Mouse (Mus musculus): ENCODE measurements at regions not wholly inside any gene's neighbourhood (a gene's known extent, or its start where the extent isn't known, plus 50 kb on each side); places are given as distances from the start of the nearest gene placed in this dataset.
A peak's percentile ranks its signal among the peaks of the same experiment; 100 is the strongest.

DNA sequence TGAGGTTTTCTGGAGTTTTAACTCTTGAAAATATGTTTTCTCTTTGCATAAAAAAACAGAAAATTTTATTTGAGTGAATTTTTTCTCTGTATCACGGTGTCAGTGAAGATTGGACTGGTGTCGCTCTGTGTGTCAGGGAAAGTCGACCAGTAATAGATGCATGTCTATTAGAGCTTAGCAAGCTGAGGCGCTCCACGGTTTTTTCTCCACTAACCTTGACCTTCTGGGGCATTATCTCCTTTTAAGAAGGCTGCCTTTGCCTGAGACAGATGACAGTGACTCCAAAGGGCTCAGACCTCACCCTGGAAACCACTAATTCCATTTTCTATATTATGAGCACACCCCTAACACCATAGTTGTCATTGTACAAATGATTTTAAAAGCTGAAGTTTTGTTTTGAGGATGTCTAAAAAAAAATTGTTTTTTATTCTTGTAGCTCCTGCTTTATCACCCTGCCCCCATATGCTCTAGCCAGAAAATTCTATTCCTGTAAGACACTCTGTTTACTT is 561.8 kb downstream of the Gm43517 start:
- peak; percentile 18 for DNase-seq (ENCODE audit: low spot score)

DNA sequence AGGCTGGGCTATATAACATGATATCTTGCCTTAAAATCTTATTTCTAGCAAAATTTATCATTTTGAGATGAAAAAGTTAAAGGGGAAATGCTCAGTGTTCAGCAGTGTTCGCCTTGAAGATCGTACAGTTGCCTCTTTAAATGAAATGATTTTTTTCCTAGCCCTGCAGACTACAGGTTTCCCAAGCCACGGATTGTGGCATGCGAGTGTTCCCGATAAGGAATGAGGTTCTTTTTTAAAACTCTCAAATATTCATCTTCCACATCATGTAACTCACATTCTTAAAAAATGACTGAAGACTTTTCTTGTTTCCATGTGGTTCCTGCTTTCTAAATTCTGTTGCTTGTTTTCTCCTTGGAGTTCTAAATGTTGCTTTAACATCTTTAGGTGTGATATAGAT is 566.0 kb downstream of the Gm43517 start:
- DNase-seq (ENCODE audit: low spot score): no peak

DNA sequence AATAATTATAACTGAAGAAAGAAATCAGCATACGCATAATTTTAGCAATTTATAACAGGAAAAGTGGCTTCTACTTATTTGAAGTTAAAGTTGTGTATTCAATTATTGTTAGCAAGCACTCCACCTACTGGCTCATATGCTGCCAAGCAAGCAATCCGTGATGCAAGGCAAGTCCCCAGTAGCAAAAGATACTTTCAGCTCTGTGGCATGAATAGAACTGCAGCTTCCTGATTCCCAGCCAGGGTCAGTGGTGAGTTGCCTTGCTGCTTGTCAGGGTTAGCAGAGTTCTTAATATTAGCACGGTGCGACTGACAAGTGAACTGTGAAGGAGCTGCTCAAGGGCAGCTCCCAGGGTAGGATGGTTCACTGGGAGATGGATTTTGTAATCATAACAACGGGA is 566.8 kb downstream of the Gm43517 start:
- peak; percentile 50 for DNase-seq (ENCODE audit: low spot score)

DNA sequence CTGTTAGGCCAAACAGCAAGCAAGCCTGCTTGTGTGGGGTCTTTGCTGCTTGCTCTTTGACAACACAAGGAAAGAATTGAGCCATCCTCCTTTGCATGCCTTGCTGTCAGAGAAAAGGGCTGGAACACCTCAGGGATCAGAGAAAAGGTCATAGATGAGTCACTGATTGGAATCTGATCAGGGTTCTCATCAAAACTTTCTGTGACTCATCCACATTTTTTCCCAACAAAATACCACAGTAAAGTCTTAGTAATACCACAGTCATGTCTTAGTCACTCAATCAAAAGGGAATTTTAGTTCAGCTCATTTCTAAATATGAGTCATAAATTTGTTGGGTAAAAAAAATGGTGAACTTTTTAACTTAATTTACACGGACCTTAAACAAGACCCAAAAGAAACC is 583.1 kb downstream of the Gm43517 start:
- peak; percentile 13 for DNase-seq (ENCODE audit: low spot score)

DNA sequence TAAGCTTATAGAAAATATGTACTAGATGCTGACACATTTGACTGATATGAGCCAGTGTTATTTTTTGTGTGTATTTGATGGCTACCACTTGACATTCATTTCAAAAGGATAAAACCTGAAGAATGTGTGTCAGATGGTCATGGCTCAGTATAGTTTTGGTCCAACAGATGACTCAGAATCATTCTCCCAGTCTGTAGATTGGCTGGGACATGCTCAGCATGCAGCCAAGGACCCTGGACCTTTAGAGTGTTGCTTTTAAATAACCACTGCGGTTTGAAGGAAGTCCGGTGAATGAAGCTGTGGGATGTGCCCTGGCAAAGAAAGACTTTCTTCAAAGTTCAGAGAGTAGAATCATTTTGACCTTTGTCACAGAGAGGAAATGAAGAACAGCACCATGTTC is 584.6 kb downstream of the Gm43517 start:
- DNase-seq (ENCODE audit: low spot score): peak; percentile 4

DNA sequence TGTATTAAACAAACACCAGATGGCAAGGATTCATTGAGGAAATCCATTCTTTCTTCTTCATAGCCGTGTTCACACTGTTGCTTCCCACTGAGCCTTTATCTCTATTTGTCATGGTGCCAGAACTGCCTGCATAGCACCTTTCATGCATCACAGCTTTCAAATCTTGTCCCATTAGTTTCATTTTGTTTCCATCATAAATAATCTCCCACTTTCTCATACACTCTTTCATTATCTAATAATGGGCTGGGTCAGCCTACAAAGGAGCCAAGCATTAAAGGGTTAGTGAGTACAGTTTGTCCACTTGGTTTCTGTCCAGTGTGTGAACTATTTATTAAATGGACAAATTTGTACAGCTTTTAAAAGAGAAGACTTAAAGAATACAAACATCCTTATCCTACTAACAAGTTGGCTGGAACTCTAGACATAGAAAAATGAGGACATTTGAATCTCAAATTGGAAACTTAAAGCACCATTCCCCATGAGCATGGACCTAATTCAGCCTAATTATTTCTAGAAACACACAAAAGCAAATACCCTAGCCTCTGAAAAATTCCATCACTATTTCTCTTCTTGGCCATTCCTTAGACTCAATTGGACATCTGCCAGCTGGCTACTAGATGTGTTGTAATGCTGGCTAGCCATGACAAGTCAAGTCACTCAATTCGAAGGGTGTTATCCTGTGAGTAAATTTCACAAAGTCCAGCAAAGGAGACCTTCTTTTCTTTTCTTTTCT is 589.8 kb downstream of the Gm43517 start:
- peak; percentile 59 for DNase-seq (ENCODE audit: low spot score)

DNA sequence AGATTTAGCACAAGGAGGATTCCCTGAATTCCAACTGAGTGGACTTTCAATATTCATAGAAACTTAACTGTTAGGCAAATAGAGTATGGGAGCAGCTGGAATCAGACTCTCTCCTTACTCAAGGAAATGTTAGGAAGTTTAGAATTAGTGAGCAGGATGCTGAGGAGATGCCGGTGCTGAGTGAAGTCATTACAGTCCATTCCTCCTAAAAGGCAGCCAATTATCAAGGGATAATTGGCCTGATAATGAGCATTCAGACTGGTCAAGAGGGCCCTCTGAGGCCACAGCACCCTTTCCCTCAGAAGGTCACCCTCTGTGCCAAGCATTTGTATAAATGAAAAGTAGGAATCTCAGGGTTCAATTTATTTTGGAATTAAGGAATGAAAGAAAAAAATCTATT is 590.6 kb downstream of the Gm43517 start:
- no peak for DNase-seq (ENCODE audit: low spot score)

DNA sequence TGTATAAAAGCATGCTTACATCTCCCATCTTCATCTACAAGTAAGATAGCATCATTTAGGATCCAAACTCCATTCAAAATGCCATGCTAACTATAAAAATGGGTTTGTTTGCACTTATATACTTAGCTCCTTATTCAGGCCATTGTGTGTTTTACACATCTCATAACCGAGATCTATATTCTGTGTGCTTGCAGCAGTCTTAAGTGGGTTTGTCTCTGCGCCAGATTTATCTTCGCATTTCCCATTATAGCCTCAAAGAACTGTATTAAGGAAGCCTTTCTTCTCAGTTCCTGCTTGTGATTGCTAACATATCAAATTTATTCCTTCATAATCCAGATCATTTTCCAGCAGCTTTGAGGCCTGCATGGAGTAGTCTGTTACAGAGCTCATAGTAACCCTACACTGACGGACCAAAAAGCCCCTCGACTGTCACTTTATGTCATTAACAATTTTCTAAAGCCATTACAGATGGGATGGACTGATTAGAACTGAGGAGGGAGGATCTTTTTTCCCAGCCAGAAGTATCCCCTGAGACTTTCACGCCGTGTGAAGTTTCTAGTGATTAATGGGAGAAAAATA is 607.6 kb downstream of the Gm43517 start:
- DNase-seq (ENCODE audit: low spot score): no peak

DNA sequence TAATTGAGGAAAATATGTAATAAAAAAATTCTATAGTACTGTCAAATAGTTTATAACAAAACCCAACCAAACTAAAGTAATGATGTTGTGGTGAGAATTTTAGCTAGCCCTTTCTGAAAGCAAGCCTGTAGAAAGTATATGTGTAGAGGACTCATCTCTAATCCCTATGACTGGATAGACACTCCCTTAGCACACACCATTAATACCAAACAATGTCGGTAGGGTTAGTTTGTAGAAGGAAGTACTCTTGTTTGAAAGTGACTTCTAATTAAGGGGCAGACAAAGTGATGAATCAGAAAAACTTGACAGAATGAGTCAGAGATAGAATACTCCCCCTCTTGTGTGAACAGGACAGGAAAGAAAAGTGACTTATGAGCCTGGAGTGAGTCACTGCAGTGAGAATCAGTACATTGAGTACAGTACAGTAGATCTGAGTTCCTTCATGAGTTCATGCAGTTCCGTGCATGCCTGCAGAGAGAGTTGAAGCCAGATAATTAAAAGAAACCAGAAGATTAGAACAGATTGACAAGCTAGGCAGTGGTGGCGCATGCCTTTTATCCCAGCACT is 610.0 kb downstream of the Prkd1 start:
- DNase-seq (ENCODE audit: low spot score): no peak

DNA sequence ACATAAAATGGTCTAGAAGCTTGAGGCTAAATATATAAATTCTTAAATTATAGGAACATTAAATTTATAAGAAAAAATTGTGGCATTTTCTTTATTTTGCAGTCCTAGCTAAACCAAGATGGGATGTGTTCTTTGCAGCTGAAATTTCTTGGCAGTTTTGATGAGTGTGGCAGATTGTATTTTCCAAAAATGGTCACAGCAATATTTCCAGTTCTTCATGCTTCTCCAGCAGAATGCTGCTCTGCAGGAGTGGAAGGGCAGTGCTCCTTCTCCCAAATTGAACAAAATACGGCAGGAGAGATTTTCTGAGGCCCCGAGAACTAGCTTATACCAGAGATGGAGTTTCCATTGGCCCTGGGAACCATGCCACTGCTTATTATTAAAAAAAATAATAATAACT is 587.6 kb downstream of the Prkd1 start:
- DNase-seq (ENCODE audit: low spot score): no peak

DNA sequence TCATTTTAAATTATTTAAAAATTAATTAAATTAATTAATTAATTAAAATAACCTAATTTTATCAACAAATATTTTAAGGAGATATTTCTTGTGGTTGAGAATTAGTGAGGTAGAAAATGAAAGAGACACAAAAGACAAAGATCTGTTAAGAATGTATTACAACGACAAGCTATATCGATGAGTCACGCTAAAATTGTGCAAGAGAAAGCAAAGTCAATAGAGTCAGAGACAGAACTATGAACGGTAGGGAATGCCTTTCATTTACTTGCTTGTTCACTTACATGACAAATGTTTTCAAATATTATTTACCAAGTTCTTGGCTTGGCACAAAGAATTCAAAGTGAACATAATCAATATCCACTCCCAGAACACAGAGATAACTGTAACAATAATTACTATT is 582.5 kb downstream of the Prkd1 start:
- DNase-seq (ENCODE audit: low spot score): no peak

DNA sequence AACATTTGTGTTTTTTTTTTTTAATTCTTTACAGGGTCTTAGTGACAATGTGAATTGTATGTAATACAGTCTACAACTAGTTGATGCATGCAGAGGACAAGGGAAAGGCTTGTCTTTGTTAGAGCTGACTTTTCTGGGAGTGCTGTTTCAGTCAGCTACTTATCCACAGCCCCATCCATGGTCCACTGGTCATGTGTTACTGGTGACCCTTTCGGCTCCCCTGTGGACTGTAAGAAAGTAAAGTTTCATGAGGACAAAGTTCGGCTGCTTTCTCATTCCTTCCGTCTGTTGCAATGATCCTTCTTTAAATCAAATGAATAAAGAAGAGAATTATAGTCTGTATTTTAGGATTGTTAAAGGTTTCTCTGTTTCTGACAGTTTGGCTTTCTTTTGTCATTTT is 577.1 kb downstream of the Prkd1 start:
- peak; percentile 45 for DNase-seq (ENCODE audit: low spot score)

DNA sequence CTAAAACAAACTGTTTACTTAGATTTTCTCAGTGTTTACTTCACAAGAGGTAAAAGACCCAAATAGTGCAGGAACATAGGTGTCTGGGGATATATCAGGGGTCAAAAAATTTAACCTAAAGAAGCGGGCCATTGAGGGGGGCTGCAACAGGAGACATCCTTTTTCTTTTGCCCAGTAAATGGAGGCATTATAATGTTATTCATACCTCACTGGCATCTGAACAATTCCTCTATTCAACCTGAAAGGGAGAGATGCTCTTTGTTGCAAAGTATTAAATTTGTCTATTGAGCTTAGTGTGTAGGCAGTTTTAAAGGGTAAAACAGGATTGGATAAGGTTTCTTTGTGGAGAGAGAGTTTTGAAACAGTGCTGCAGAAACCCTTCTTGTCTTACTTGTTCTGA is 576.5 kb downstream of the Prkd1 start:
- DNase-seq (ENCODE audit: low spot score): no peak

DNA sequence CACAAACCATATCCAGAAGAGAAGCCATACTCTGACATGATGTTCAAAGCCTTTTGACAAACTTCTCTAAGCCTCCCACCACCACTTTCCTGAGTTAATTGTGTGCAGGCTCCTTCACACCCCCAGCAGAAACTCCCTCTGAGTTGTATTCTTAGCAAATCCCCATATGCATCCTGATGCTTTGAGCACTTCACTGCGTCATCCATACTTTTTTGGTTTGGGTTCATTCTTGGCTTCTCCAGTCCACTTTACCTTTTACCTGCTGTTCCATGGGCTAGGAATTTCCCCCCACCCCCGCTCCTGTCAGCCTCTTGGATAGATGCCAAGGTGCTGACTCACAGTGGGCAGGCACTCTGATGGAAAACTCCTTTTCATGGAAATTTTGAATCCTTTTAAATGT is 575.2 kb downstream of the Prkd1 start:
- no peak for DNase-seq (ENCODE audit: low spot score)

DNA sequence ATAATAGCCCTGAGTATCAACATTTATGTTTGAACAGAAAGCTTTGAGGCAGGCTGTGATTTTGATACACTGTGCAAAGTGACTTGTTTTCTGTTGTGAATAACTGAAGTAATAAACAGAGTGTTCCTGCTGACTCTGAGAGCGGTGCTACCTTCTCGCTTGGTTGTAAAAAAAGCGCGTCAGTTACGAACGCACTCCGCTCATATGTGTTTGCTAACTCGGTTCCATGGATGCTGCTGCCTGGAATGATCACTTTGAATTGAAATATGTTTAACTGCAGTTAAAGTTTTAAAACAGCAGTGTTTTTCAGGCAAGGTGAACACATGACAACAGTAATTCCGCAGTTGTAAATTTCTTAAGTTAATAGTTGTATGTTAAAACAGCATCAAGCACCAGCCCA is 567.7 kb downstream of the Prkd1 start:
- no peak for DNase-seq (ENCODE audit: low spot score)

DNA sequence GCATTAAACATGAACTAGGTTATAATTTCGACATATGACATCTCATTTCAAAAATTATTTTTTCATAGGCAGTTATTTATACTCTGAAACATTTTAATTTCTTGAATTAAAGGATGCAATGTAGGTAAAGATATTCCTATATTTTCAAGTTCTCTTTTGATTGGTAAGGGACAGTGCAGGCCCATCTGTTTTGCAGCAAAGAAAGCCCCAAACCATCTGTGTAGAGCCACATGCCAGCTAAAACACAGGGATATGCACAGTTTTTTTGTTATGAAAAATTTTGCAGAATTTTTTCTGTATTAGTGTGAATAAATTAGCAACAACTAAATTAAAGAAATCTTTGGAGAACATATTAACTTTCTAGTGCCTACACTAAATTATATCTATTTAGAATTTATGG is 567.3 kb downstream of the Prkd1 start:
- DNase-seq (ENCODE audit: low spot score): no peak

DNA sequence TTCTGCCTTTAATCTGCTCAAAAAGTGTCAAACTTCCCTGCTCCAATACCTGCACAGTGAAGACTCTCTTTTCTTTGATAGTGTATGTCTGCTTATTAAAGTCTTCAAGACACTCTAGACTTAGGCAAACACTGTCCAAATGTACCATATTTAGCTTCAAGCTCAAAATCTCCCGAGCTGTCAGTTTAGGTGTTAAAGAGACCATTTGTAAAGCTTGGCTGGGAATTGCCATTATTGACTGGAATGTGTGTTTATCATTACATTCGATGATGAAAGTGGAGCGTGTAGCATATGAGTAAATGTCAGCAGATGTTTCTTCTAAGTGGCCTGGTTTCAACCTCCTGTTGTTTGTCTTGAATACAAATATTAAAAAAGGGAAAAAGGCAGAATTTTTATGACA is 564.4 kb downstream of the Prkd1 start:
- DNase-seq (ENCODE audit: low spot score): no peak

DNA sequence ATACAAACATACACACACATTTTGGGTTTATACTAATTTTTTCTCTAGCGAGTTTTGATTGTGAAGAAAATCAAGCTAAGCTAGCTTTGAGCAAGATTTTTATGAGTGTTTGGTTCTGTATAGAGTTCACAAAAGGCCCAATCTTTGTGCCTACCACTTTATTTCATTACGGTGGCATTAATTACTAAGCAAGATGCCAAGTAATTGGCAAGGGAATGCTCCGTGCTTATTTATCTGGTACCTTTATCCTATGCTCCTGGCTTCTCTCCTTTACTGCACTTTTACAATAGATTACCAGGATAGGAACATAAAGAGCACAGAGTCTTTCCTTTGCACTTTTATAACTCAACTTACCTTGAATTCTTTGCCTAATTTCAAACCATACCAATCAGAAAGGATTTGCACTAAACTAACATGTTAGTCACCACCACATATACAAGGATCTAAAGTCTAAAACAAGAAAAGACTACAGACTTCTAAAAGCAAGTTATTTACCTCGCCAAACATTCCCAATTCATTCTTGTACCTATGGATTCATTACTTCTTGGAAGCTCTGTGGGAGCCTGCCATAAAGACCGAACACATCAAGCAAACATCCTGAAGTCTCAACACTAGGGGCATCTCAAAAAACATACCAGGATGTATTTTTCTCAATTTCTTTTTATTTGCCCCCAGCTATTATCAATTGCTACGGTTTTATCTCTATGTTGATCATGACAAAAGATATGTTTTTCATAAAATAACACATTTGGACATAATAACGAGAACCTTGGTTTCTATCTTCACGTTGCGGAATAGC is 537.5 kb downstream of the Prkd1 start:
- DNase-seq (ENCODE audit: low spot score): no peak

DNA sequence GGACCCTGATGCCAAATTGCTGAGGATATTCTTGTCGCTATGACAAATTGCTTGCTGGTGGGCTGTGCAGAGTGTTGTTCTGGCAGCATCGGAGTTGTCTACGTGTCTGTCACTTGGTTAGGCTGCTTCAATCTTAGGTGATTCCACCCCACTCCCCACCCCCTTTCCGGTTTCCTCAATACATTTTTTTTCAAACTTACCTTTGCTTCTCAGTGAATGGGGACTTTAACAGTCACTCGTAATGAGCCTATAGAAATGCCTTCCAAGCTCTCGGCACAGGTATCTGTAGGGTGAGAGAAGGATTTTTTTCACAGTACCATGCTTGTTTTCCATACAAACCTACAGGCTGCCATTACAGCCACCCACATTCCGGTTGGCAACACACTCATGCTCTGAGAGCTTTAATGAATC is 536.8 kb downstream of the Prkd1 start:
- no peak for DNase-seq (ENCODE audit: low spot score)

DNA sequence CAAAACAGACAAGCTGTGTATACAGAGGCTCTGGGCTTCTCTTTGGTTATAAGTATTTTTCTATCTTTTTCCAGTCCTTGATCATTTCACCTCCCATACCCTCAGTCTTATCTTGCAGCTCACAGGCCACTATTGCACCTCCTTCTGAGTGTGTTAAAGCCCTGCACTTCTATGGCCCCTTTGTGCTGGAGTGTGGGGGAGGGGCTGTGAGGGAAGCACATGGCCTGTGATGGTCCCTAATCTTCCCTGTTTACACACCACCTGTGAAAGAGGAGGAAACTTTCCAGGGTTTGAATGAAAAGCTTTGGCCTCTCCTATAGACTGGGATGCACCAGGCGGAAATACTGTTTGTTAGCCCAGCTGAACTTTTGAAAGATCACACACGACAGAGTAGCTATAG is 533.0 kb downstream of the Prkd1 start:
- peak; percentile 50 for DNase-seq (ENCODE audit: low spot score)

DNA sequence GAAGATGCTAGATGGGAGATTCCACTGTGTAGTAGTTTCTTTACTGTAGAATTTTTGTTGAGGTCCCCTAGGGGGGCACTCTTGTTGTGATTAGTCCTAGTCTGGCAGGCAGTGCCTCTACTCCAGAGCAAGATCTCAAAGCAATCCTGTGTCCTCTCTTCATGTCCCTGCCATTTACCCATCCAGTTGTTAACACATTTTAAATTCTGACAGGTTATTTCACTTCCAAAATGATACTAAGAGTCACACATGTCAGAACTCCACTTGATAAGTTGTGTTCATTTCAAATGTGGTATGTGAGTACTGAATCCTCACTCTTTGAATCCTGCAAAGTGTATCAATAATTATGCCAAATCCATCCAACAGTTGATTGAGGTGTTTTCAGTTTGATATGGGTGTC is 530.6 kb downstream of the Prkd1 start:
- DNase-seq (ENCODE audit: low spot score): no peak

DNA sequence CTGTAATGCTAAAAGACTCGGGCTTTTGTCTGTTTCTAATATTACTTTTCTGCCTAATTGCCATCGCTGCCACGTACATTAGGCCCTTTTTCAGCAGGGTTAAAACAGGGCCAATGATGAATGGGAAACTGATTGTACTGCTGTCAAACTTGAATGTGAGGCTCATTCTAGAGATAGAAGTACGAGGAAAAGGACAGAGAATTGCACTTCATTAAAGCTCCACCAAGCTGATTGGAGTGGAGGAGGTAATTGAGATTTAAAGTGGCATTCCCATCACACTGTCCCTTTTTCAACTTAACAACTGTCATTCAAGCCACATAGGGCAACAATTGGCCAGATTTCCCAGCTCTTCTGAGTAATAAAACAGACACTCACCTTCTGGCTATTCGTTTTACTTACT is 526.8 kb downstream of the Prkd1 start:
- peak; percentile 39 for DNase-seq (ENCODE audit: low spot score)

DNA sequence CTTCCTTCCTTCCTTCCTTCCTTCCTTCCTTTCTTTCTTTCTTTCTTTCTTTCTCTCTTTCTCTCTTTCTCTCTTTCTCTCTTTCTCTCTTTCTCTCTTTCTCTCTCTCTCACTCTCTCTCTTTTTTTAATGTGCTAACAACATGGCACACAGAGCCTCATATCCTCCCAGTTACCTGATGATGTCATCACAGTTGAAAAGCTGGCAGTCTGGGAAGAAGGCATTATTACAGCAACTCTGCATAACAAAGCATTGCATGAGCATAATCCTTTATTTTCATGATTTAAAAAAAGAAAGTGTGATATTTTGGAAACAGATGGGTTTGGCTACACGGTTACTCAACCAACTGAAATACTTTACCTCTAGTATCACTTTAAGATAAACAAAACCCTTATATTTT is 525.9 kb downstream of the Prkd1 start:
- DNase-seq (ENCODE audit: low spot score): no peak
